Mouse (Mus musculus) embryonic facial prominence, embryonic 13.5 days (tissue): ENCODE data around the gene Macf1. TPM values are rescaled to one million over a fixed set of nuclear protein-coding genes. Genes with fewer than 3 reads are reported as not detected.

Experiments
- ATAC-seq: fragments of 200-750 bp; cut with Nextera tagmentation; 2 replicates; pipeline ENCODE4 v1.8.0; 2017; ENCODE audit warnings: low read depth; ENCODE audit not compliant: insufficient number of reproducible peaks, insufficient read depth, low FRiP score, low TSS enrichment
- H3K27ac ChIP-seq: fragments of 300-500 bp; sonication (generic); 2 replicates; pipeline ENCODE4 v1.5.1; 2015; ENCODE audit warnings: moderate library complexity, mild to moderate bottlenecking, inconsistent platforms
- H3K27me3 ChIP-seq: fragments of 300-500 bp; sonication (generic); 2 replicates; pipeline ENCODE4 v1.6.1; 2015; ENCODE audit warnings: mild to moderate bottlenecking, inconsistent platforms
- H3K36me3 ChIP-seq: fragments of 300-500 bp; sonication (generic); 2 replicates; pipeline ENCODE4 v1.6.1; 2015; ENCODE audit warnings: mild to moderate bottlenecking, inconsistent platforms
- H3K4me1 ChIP-seq: fragments of 300-500 bp; sonication (generic); 2 replicates; pipeline ENCODE4 v1.6.1; 2015; ENCODE audit warnings: inconsistent platforms
- H3K4me2 ChIP-seq: fragments of 300-500 bp; sonication (generic); 2 replicates; pipeline ENCODE4 v1.6.1; 2015; ENCODE audit warnings: moderate library complexity, mild to moderate bottlenecking, inconsistent platforms
- H3K4me3 ChIP-seq: fragments of 300-500 bp; sonication (generic); 2 replicates; pipeline ENCODE4 v1.5.1; 2015; ENCODE audit warnings: mild to moderate bottlenecking, inconsistent platforms
- H3K9ac ChIP-seq: fragments of 300-500 bp; sonication (generic); 2 replicates; pipeline ENCODE4 v1.6.1; 2015; ENCODE audit warnings: mild to moderate bottlenecking, inconsistent platforms
- H3K9me3 ChIP-seq: fragments of 300-500 bp; sonication (generic); 2 replicates; pipeline ENCODE4 v1.6.1; 2016; ENCODE audit warnings: inconsistent platforms
- WGBS: fragments of 180-500 bp; shearing (Covaris S2); methylation state at CpG from one replicate; pipeline ENCODE4 v1.1.7; 2015; ENCODE audit warnings: mixed read lengths; 5-methylcytosine and 5-hydroxymethylcytosine counted together
- polyA plus RNA-seq: library from polyadenylated mRNA; unstranded; fragments of >200 nt; fragmentation: Nextera tagmentation; extraction: Ambion mirVana; gene quantifications from 2 replicates; pipeline ENCODE4 v1.2.1, GENCODE M21; 2015

Gene Macf1
- polyA plus RNA-seq, 1 experiment from 2014 or later: 46.3 TPM

GRCm38 (mm10) chr4:123411006-123411731, 273.0 kb downstream of the Macf1 start:
- Histone ChIP-seq H3K27me3 (no peaks in the 10 kb centered on the region), H3K9me3 (no peaks in the 10 kb centered on the region), H3K9ac (peak overlapping the region; percentile 82), H3K4me3 (peak overlapping the region; percentile 76), H3K36me3 (peaks cover 23% of the 10 kb centered on the region), H3K27ac (peak overlapping the region; percentile 93), H3K4me2 (peak overlapping the region; percentile 79), H3K4me1 (peaks cover 65% of the 10 kb centered on the region)
- ATAC-seq: peak; percentile 8; the same call in 1 of the 2 replicates
- WGBS: 3% methylated on average over 36 of the region's 36 CpGs

GRCm38 (mm10) chr4:123409752-123410151, 274.4 kb downstream of the Macf1 start:
- Histone ChIP-seq H3K4me3 (no peak overlapping the region; the same call in 1 of the 2 replicates), H3K9ac (0 out of 2 replicates have a peak overlapping the region, but pooled peaks have one; percentile 36), H3K27ac (no peak overlapping the region), H3K4me1 (peaks cover 79% of the 10 kb centered on the region), H3K4me2 (peak overlapping the region; percentile 79), H3K36me3 (peaks cover 23% of the 10 kb centered on the region), H3K9me3 (no peaks in the 10 kb centered on the region), H3K27me3 (no peaks in the 10 kb centered on the region)
- 57% methylated on average over 1 of the region's 1 CpGs for WGBS
- ATAC-seq: no peak

GRCm38 (mm10) chr4:123409034-123409692, 275.0 kb downstream of the Macf1 start:
- Histone ChIP-seq H3K27me3 (no peaks in the 10 kb centered on the region), H3K36me3 (peaks cover 23% of the 10 kb centered on the region), H3K4me1 (peaks cover 82% of the 10 kb centered on the region), H3K9me3 (no peaks in the 10 kb centered on the region), H3K27ac (no peak overlapping the region), H3K4me3 (no peak overlapping the region), H3K4me2 (peak overlapping the region; percentile 79), H3K9ac (peak overlapping the region; percentile 1; the same call in 1 of the 2 replicates)
- WGBS: 85% methylated on average over 3 of the region's 3 CpGs
- no peak for ATAC-seq

- Histone ChIP-seq H3K36me3 (peaks cover 23% of the 10 kb centered on the region), H3K9ac (peak overlapping the region; percentile 36; the same call in 1 of the 2 replicates), H3K27me3 (no peaks in the 10 kb centered on the region), H3K4me3 (no peak overlapping the region), H3K9me3 (no peaks in the 10 kb centered on the region), H3K4me2 (peak overlapping the region; percentile 37), H3K27ac (no peak overlapping the region), H3K4me1 (peaks cover 73% of the 10 kb centered on the region)
- WGBS: 74% methylated on average over 6 of the region's 6 CpGs
- ATAC-seq: no peak
Observed at GRCm38 (mm10) chr4:123407792-123408191, 276.4 kb downstream of the Macf1 start.

- Histone ChIP-seq H3K4me3 (no peak overlapping the region), H3K36me3 (peaks cover 25% of the 10 kb centered on the region), H3K9me3 (no peaks in the 10 kb centered on the region), H3K4me1 (peaks cover 53% of the 10 kb centered on the region), H3K27me3 (no peaks in the 10 kb centered on the region), H3K27ac (no peak overlapping the region), H3K9ac (no peak overlapping the region), H3K4me2 (no peak overlapping the region)
- 40% methylated on average over 1 of the region's 1 CpGs for WGBS
- ATAC-seq: no peak
Observed at GRCm38 (mm10) chr4:123404056-123404455, 280.1 kb downstream of the Macf1 start.

GRCm38 (mm10) chr4:123402244-123402643, 281.9 kb downstream of the Macf1 start:
- no peak overlapping the region for H3K4me3 ChIP-seq
- H3K9me3 ChIP-seq: no peaks in the 10 kb centered on the region
- peaks cover 34% of the 10 kb centered on the region for H3K4me1 ChIP-seq
- ATAC-seq: no peak
- 57% methylated on average over 1 of the region's 1 CpGs for WGBS
- H3K27me3 ChIP-seq: no peaks in the 10 kb centered on the region
- H3K36me3 ChIP-seq: peaks cover 25% of the 10 kb centered on the region
- no peak overlapping the region for H3K4me2 ChIP-seq
- no peak overlapping the region for H3K27ac ChIP-seq
- no peak overlapping the region for H3K9ac ChIP-seq

GRCm38 (mm10) chr4:123401265-123401664, 282.9 kb downstream of the Macf1 start:
- Histone ChIP-seq H3K27me3 (no peaks in the 10 kb centered on the region), H3K4me2 (no peak overlapping the region), H3K36me3 (peaks cover 35% of the 10 kb centered on the region), H3K4me1 (peaks cover 26% of the 10 kb centered on the region), H3K4me3 (no peak overlapping the region), H3K27ac (no peak overlapping the region), H3K9ac (no peak overlapping the region), H3K9me3 (no peaks in the 10 kb centered on the region)
- WGBS: 74% methylated on average over 3 of the region's 3 CpGs
- no peak for ATAC-seq

- no peak overlapping the region for H3K4me3 ChIP-seq
- peaks cover 3% of the 10 kb centered on the region for H3K4me1 ChIP-seq
- no peak overlapping the region for H3K27ac ChIP-seq
- no peak overlapping the region for H3K4me2 ChIP-seq
- no peaks in the 10 kb centered on the region for H3K9me3 ChIP-seq
- WGBS: 85% methylated on average over 5 of the region's 5 CpGs
- peaks cover 68% of the 10 kb centered on the region for H3K36me3 ChIP-seq
- H3K27me3 ChIP-seq: no peaks in the 10 kb centered on the region
- no peak for ATAC-seq
- no peak overlapping the region for H3K9ac ChIP-seq
Observed at GRCm38 (mm10) chr4:123397643-123398434, 286.3 kb downstream of the Macf1 start.

- Histone ChIP-seq H3K9ac (no peak overlapping the region), H3K27me3 (no peaks in the 10 kb centered on the region), H3K4me1 (no peaks in the 10 kb centered on the region), H3K9me3 (no peaks in the 10 kb centered on the region), H3K4me3 (no peak overlapping the region), H3K27ac (no peak overlapping the region), H3K4me2 (no peak overlapping the region), H3K36me3 (peaks cover 76% of the 10 kb centered on the region)
- WGBS: 89% methylated on average over 8 of the region's 8 CpGs
- no peak for ATAC-seq
Observed at GRCm38 (mm10) chr4:123397049-123397448, 287.1 kb downstream of the Macf1 start.

- Histone ChIP-seq H3K4me1 (no peaks in the 10 kb centered on the region), H3K27ac (no peak overlapping the region), H3K36me3 (peaks cover 82% of the 10 kb centered on the region), H3K4me2 (no peak overlapping the region), H3K27me3 (no peaks in the 10 kb centered on the region), H3K9me3 (no peaks in the 10 kb centered on the region), H3K9ac (no peak overlapping the region), H3K4me3 (no peak overlapping the region)
- ATAC-seq: no peak
- 95% methylated on average over 2 of the region's 2 CpGs for WGBS
Observed at GRCm38 (mm10) chr4:123395435-123396000, 288.6 kb downstream of the Macf1 start.

GRCm38 (mm10) chr4:123394878-123395277, 289.3 kb downstream of the Macf1 start:
- Histone ChIP-seq H3K27me3 (no peaks in the 10 kb centered on the region), H3K4me2 (no peak overlapping the region), H3K9me3 (no peaks in the 10 kb centered on the region), H3K36me3 (peaks cover 86% of the 10 kb centered on the region), H3K4me3 (no peak overlapping the region), H3K9ac (no peak overlapping the region), H3K27ac (no peak overlapping the region), H3K4me1 (no peaks in the 10 kb centered on the region)
- 97% methylated on average over 5 of the region's 5 CpGs for WGBS
- no peak for ATAC-seq
